Mouse (Mus musculus) lung, adult 2 months (tissue): ENCODE data around the gene Ttll8.

Source experiments
- CTCF ChIP-seq: fragments of 200-500 bp; IDR thresholded peaks from 2 replicates; pipeline ENCODE4 v1.5.1; 2011; ENCODE audit warnings: mild to moderate bottlenecking, low read length, control low read depth; ENCODE audit not compliant: insufficient read depth
- POLR2A ChIP-seq: fragments of 200-500 bp; IDR thresholded peaks from 2 replicates; pipeline ENCODE4 v1.6.1; 2011; ENCODE audit warnings: low read depth, mild to moderate bottlenecking, control low read depth, low read length, borderline replicate concordance; ENCODE audit errors: extremely low read depth

DNA sequence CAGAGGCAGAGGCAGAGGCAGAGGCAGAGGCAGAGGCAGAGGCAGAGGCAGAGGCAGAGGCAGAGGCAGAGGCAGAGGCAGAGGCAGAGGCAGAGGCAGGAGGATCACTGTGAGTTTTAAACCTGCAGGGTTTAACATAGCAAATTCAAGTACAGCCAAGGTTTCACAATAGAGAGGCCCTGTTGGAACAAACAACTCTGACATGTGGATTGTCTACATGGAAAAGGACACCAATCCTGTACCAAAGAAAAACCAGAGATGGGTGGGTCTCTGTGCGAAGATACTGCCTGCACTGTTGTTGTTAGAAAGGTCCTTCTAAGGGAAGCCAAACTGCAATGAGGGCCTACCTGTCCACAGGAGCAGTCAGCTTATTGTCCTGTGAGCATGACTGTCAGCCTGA is 34.2 kb downstream of the Ttll8 start:
- TF ChIP-seq POLR2A (no peak), CTCF (no peak)
